Mouse (Mus musculus): Measurements from ENCODE around the gene 5031439G07Rik. TPM values are rescaled to one million over a fixed set of nuclear protein-coding genes. Genes with fewer than 3 reads are reported as not detected.
"Not testable (repeated sequence)": the region's sequence is repeated elsewhere in the genome, so short reads cannot be mapped to it uniquely, and the experiment has no call there.

Gene 5031439G07Rik
- polyA plus RNA-seq, 1 experiment, result 14.3 TPM

DNA sequence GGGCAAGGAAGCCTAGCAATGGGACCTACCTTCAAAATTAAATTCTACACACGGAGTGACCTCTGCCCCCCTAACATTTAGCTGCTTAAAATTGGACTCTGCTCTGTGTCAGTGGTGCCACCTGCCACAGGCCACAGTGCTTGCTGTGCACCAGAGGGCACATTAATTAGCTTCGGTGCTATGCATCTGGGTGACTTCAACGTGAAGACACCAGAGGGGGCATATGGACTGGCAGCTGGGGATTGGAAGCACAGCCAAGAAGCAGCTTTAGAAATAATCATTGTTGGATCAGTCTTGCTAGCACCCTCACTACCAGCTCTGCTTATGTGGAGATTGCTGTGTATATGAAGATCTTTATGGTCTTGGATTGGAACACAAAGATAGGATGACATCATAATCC lies 75.2 kb downstream of the 5031439G07Rik start:
- WGBS, result 68% methylated on average over 3 of the region's 3 CpGs
- Histone ChIP-seq H3K4me3 (ENCODE audit: low read depth, low read length) (no peak overlapping the region), H3K4me1 (ENCODE audit: control insufficient read depth, insufficient read depth, insufficient read length, low read length) (no peaks in the 10 kb centered on the region), H3K27ac (ENCODE audit: insufficient read depth, low read depth, low read length) (no peak overlapping the region), H3K27me3 (ENCODE audit: control insufficient read depth, insufficient read depth, low read length) (no peaks in the 10 kb centered on the region), H3K36me3 (ENCODE audit: control insufficient read depth, insufficient read depth, low read length) (no peaks in the 10 kb centered on the region)
- TF ChIP-seq POLR2A (IDR thresholded peaks at IDR 0.05; ENCODE audit: low read depth, low read length) (no peak), CTCF (IDR thresholded peaks at IDR 0.05; ENCODE audit: extremely low read depth, insufficient read length, insufficient replicate concordance, low read depth, low read length) (no peak)

GRCm38 (mm10) chr15:84903843-84904385 lies 84.4 kb downstream of the 5031439G07Rik start:
- Histone ChIP-seq H3K4me1 (ENCODE audit: control insufficient read depth, insufficient read depth, insufficient read length, low read length) (no peaks in the 10 kb centered on the region), H3K36me3 (ENCODE audit: control insufficient read depth, insufficient read depth, low read length) (no peaks in the 10 kb centered on the region)
- 77% methylated on average over 7 of the region's 7 CpGs for WGBS

DNA sequence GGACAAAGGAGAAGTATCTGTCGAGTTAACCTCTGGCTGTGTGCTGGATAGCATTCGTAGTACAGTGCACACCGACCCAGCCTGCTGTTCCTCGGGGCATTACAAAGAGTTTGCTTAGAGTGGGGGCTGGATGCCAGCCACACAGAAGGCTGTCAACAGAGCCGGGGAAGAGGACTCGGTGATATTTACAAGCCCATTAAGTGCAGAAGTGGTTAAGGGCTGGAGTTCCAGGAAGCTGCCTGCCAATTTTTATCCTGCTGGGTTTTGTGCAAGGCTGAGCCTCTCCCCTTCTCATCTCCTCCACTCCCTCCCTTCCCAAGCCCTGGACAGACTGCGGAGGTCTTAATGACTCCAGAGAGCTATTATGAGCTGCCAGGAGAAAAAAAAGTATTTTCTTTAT lies 90.3 kb downstream of the 5031439G07Rik start:
- TF ChIP-seq POLR2A (IDR thresholded peaks at IDR 0.05; ENCODE audit: low read depth, low read length), result no peak
- TF ChIP-seq CTCF (IDR thresholded peaks at IDR 0.05; ENCODE audit: extremely low read depth, insufficient read length, insufficient replicate concordance, low read depth, low read length), result no peak
- 14% methylated on average over 7 of the region's 7 CpGs for WGBS
- Histone ChIP-seq H3K4me3 (ENCODE audit: low read depth, low read length) (no peak overlapping the region), H3K27ac (ENCODE audit: insufficient read depth, low read depth, low read length) (no peak overlapping the region), H3K27me3 (ENCODE audit: control insufficient read depth, insufficient read depth, low read length) (no peaks in the 10 kb centered on the region), H3K4me1 (ENCODE audit: control insufficient read depth, insufficient read depth, insufficient read length, low read length) (peaks cover 2% of the 10 kb centered on the region; the same call in 1 of the 2 replicates), H3K36me3 (ENCODE audit: control insufficient read depth, insufficient read depth, low read length) (no peaks in the 10 kb centered on the region)

More at GRCm38 (mm10) chr15:84903843-84904385, 84.4 kb downstream of the 5031439G07Rik start:
- Histone ChIP-seq H3K4me3 (ENCODE audit: low read depth, low read length) (no peak overlapping the region), H3K27me3 (ENCODE audit: control insufficient read depth, insufficient read depth, low read length) (no peaks in the 10 kb centered on the region), H3K27ac (ENCODE audit: insufficient read depth, low read depth, low read length) (no peak overlapping the region)
- TF ChIP-seq CTCF (IDR thresholded peaks at IDR 0.05; ENCODE audit: extremely low read depth, insufficient read length, insufficient replicate concordance, low read depth, low read length) (no peak), POLR2A (IDR thresholded peaks at IDR 0.05; ENCODE audit: low read depth, low read length) (no peak)

DNA sequence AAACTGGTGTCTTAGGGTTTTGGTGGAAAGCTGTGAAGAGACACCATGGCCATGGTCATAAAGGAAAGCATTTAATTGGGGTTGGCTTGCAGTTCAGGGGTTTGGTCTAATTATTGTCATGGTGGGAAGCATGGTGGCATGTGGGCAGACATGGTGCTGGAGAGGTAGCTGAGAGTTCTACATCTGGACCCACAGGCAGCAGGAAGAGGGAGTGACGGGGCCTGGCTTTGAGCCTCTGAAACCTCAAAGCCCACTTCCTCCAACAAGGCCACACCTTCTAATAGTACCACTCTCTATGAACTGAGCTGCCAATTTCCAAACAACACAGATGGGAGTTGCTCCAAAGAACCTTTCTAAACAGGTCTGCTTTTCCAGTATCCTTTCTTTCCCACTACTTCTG lies 91.7 kb downstream of the 5031439G07Rik start:
- 58% methylated on average over 1 of the region's 1 CpGs for WGBS
- H3K27ac ChIP-seq (ENCODE audit: insufficient read depth, low read depth, low read length), result no peak overlapping the region

GRCm38 (mm10) chr15:84896216-84896615 lies 92.1 kb downstream of the 5031439G07Rik start:
- 27% methylated on average over 10 of the region's 10 CpGs for WGBS
- not testable (repeated sequence) for H3K36me3 ChIP-seq (ENCODE audit: control insufficient read depth, insufficient read depth, low read length); H3K27ac ChIP-seq (ENCODE audit: insufficient read depth, low read depth, low read length); H3K27me3 ChIP-seq (ENCODE audit: control insufficient read depth, insufficient read depth, low read length); H3K4me3 ChIP-seq (ENCODE audit: low read depth, low read length); H3K4me1 ChIP-seq (ENCODE audit: control insufficient read depth, insufficient read depth, insufficient read length, low read length)

More for the DNA sequence above, 91.7 kb downstream of the 5031439G07Rik start:
- Histone ChIP-seq H3K4me1 (ENCODE audit: control insufficient read depth, insufficient read depth, insufficient read length, low read length) (peaks cover 2% of the 10 kb centered on the region; the same call in 1 of the 2 replicates), H3K27me3 (ENCODE audit: control insufficient read depth, insufficient read depth, low read length) (no peaks in the 10 kb centered on the region), H3K36me3 (ENCODE audit: control insufficient read depth, insufficient read depth, low read length) (no peaks in the 10 kb centered on the region), H3K4me3 (ENCODE audit: low read depth, low read length) (no peak overlapping the region)
- no peak for TF ChIP-seq POLR2A (IDR thresholded peaks at IDR 0.05; ENCODE audit: low read depth, low read length)
- TF ChIP-seq CTCF (IDR thresholded peaks at IDR 0.05; ENCODE audit: extremely low read depth, insufficient read length, insufficient replicate concordance, low read depth, low read length), result no peak

Other genes with a start within 250 kb of the 5031439G07Rik start
- gene Phf21b, start 132.5 kb downstream of the 5031439G07Rik start, polyA plus RNA-seq (2012; rRNA removed), result 2.1 and 5.1 TPM in 2 replicates
- gene Gm29666, start 68.5 kb downstream of the 5031439G07Rik start, polyA plus RNA-seq (2012; rRNA removed), result 0.05 and 0.09 TPM in 2 replicates
- gene Nup50, start 65.1 kb downstream of the 5031439G07Rik start, polyA plus RNA-seq (2012; rRNA removed), result 3.7 and 7.3 TPM in 2 replicates
- gene Upk3a, start 28.6 kb upstream of the 5031439G07Rik start, polyA plus RNA-seq (2012; rRNA removed), result 3.9 and 6.3 TPM in 2 replicates
- 2.0 and 21.4 TPM in 2 replicates for gene Fam118a, start 40.4 kb upstream of the 5031439G07Rik start, polyA plus RNA-seq (2012; rRNA removed)
- not detected in 2 replicates for gene Smc1b, start 143.4 kb upstream of the 5031439G07Rik start, polyA plus RNA-seq (2012; rRNA removed)
- not detected in 2 replicates for gene Ribc2, start 143.5 kb upstream of the 5031439G07Rik start, polyA plus RNA-seq (2012; rRNA removed)
- 139 and 456 TPM in 2 replicates for gene Fbln1, start 217.4 kb upstream of the 5031439G07Rik start, polyA plus RNA-seq (2012; rRNA removed)

Data from small intestine, adult 2 months (tissue).